Mouse (Mus musculus) duodenum, adult 2 months (tissue): ENCODE measurements around the gene B2m. TPM values are rescaled to one million over a fixed set of nuclear protein-coding genes. Genes with fewer than 3 reads are reported as not detected.

Source experiments
- polyA plus RNA-seq: library from polyadenylated mRNA; depleted of rRNA; stranded (reverse); fragments of >200 nt; gene quantifications from 2 replicates; pipeline ENCODE4 v1.2.3, GENCODE M21; 2012; ENCODE audit warnings: low replicate concordance; rRNA removed

The B2m gene
- 999 and 1,700 TPM in 2 replicates for polyA plus RNA-seq

GRCm38 (mm10) chr2:122147508-122148241 lies at the start of gene B2m:
Gene B2m, plus strand, starts transcription at chr2:122147686.

GRCm38 (mm10) chr2:122117961-122118958 lies 29.2 kb upstream of the B2m start, which contains the start of gene Spg11:
Gene Spg11, minus strand, starts transcription at chr2:122118386.

GRCm38 (mm10) chr2:122160680-122161079 lies 13.2 kb downstream of the B2m start, which contains the start of gene Trim69:
Gene Trim69, plus strand, starts transcription at chr2:122160700.

DNA sequence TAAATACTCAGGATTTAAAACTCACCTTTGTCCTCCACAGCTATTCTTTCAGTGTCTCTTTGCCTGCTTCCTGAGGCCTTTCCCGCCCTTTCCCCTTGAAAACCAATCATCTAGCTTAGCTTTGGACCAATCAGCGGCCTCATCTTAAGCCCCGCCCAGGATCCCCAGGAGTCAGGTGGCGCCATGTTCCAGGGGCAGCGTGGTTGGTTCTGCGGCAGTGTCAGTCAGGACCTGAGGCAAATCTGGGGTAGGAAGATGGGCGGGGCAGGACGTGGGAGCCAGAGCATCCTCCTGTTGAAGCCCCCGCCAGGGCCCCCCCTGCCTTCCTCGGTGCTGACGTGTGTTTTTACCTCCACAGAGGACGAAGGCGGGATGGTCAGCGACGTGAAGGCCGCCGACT lies 38.6 kb downstream of the B2m start, which contains the start of the genes Patl2 and Terb2:
Gene Patl2, minus strand, starts transcription at position 84 of the 400 bp plus-strand sequence.
Gene Terb2, plus strand, starts transcription at position 167 of the 400 bp plus-strand sequence.

Other genes starting within 250 kb of the B2m start
- gene Ctdspl2, start 191.7 kb upstream of the B2m start, polyA plus RNA-seq, result 0.52 and 0.57 TPM in 2 replicates
- not detected in 2 replicates for gene Mageb3, start 191.6 kb upstream of the B2m start, polyA plus RNA-seq
- 2.8 and 3.4 TPM in 2 replicates for gene Eif3j1, start 119.1 kb upstream of the B2m start, polyA plus RNA-seq
- 2.7 and 3.8 TPM in 2 replicates for gene Spg11, start 29.3 kb upstream of the B2m start, polyA plus RNA-seq
- not detected in 2 replicates for gene Trim69, start 13.0 kb downstream of the B2m start, polyA plus RNA-seq
- gene Patl2, start 38.5 kb downstream of the B2m start, polyA plus RNA-seq, result not detected in 2 replicates
- gene Terb2, start 38.6 kb downstream of the B2m start, polyA plus RNA-seq, result not detected in 2 replicates
- 11.8 and 30.9 TPM in 2 replicates for gene Sord, start 87.1 kb downstream of the B2m start, polyA plus RNA-seq
- 4.8 and 7.1 TPM in 2 replicates for gene Duox2, start 150.8 kb downstream of the B2m start, polyA plus RNA-seq
- gene Duoxa2, start 151.2 kb downstream of the B2m start, polyA plus RNA-seq, result 10.0 and 12.2 TPM in 2 replicates
- 0.11 and 0.22 TPM in 2 replicates for gene Duoxa1, start 166.0 kb downstream of the B2m start, polyA plus RNA-seq
- gene Duox1, start 168.0 kb downstream of the B2m start, polyA plus RNA-seq, result 0.05 and 0.28 TPM in 2 replicates
- 9.3 and 14.1 TPM in 2 replicates for gene Shf, start 221.5 kb downstream of the B2m start, polyA plus RNA-seq